Mouse (Mus musculus): ENCODE measurements around the gene Rmnd1.

- TF ChIP-seq POLR2A (IDR thresholded peaks at IDR 0.05; ENCODE audit: insufficient read depth, low read depth, low read length), result no peak
- TF ChIP-seq EP300 (IDR thresholded peaks at IDR 0.05; ENCODE audit: insufficient read depth, low read depth, low read length), result no peak
Measured at GRCm38 (mm10) chr10:4456409-4456808, 24.2 kb upstream of the Rmnd1 start.
